Mouse (Mus musculus) testis, adult 2 months (tissue): ENCODE measurements around the gene Ddx58. TPM values are rescaled to one million over a fixed set of nuclear protein-coding genes. Genes with fewer than 3 reads are reported as not detected.

Experiments used
- H3K27ac ChIP-seq: fragments of 200-500 bp; 2 replicates; pipeline ENCODE4 v1.5.1; 2012; ENCODE audit warnings: low read depth, low read length; ENCODE audit not compliant: control insufficient read depth, insufficient read depth
- H3K27me3 ChIP-seq: fragments of 200-500 bp; 2 replicates; pipeline ENCODE4 v1.6.1; 2012; ENCODE audit warnings: mild to moderate bottlenecking, low read length, moderate library complexity; ENCODE audit not compliant: control insufficient read depth, insufficient read depth
- H3K36me3 ChIP-seq: fragments of 200-500 bp; 2 replicates; pipeline ENCODE4 v1.6.1; 2012; ENCODE audit warnings: mild to moderate bottlenecking, low read length; ENCODE audit not compliant: control insufficient read depth, insufficient read depth
- H3K4me1 ChIP-seq: fragments of 200-500 bp; 2 replicates; pipeline ENCODE4 v1.6.1; 2012; ENCODE audit warnings: low read length; ENCODE audit not compliant: control insufficient read depth, insufficient read depth
- H3K4me3 ChIP-seq: fragments of 200-500 bp; 2 replicates; pipeline ENCODE4 v1.5.1; 2012; ENCODE audit warnings: low read depth, mild to moderate bottlenecking, low read length, moderate library complexity, mixed read lengths; ENCODE audit not compliant: control insufficient read depth
- CTCF ChIP-seq: fragments of 200-500 bp; IDR thresholded peaks from 2 replicates; pipeline ENCODE4 v1.5.1; 2012; ENCODE audit warnings: low read depth, mild to moderate bottlenecking, inconsistent platforms, low read length, moderate library complexity; ENCODE audit not compliant: control insufficient read depth, insufficient read depth, insufficient replicate concordance
- POLR2A ChIP-seq: fragments of 200-500 bp; IDR thresholded peaks from 2 replicates; pipeline ENCODE4 v1.6.1; 2012; ENCODE audit warnings: low read depth, mild to moderate bottlenecking, inconsistent platforms, low read length, moderate library complexity; ENCODE audit not compliant: control insufficient read depth
- polyA plus RNA-seq: library from polyadenylated mRNA; depleted of rRNA; stranded (reverse); fragments of >200 nt; gene quantifications from 2 replicates; pipeline ENCODE4 v1.2.3, GENCODE M21; 2012

Ddx58 gene
- polyA plus RNA-seq, 1 experiment, result 2.3 TPM

GRCm38 (mm10) chr4:40195336-40195735 lies 44.3 kb downstream of the Ddx58 start:
- no peak for TF ChIP-seq POLR2A

GRCm38 (mm10) chr4:40193461-40193860 lies 46.2 kb downstream of the Ddx58 start:
- no peaks in the 10 kb centered on the region for H3K27me3 ChIP-seq
- no peaks in the 10 kb centered on the region for H3K4me1 ChIP-seq
- no peak overlapping the region for H3K27ac ChIP-seq
- no peak overlapping the region for H3K4me3 ChIP-seq
- TF ChIP-seq POLR2A (no peak), CTCF (no peak)
- no peaks in the 10 kb centered on the region for H3K36me3 ChIP-seq

More at GRCm38 (mm10) chr4:40195336-40195735, 44.3 kb downstream of the Ddx58 start:
- Histone ChIP-seq H3K4me1 (no peaks in the 10 kb centered on the region), H3K27me3 (no peaks in the 10 kb centered on the region), H3K36me3 (no peaks in the 10 kb centered on the region), H3K4me3 (no peak overlapping the region), H3K27ac (no peak overlapping the region)

DNA sequence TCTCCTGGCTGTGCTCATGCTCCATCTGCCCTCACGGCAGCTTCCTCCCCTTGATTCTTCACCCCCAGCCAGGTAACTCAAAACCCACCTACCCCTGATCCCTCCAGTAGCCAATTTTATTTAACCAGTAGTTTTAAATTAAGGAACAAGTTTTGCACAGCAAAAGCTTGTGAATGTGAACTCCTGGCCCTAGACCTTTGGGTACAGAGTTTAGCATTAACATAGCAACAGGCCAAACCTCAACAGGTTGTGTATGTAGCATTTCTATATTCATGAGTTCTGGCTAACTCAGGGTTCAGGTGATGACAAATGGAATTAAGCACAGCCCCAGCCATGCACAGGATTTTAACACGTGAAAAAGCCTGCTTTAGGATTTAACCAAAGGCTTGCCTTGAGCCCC lies 47.4 kb downstream of the Ddx58 start:
- Histone ChIP-seq H3K27me3 (no peaks in the 10 kb centered on the region), H3K27ac (no peak overlapping the region), H3K4me3 (no peak overlapping the region), H3K36me3 (no peaks in the 10 kb centered on the region), H3K4me1 (no peaks in the 10 kb centered on the region)
- no peak for TF ChIP-seq POLR2A
- TF ChIP-seq CTCF, result no peak

DNA sequence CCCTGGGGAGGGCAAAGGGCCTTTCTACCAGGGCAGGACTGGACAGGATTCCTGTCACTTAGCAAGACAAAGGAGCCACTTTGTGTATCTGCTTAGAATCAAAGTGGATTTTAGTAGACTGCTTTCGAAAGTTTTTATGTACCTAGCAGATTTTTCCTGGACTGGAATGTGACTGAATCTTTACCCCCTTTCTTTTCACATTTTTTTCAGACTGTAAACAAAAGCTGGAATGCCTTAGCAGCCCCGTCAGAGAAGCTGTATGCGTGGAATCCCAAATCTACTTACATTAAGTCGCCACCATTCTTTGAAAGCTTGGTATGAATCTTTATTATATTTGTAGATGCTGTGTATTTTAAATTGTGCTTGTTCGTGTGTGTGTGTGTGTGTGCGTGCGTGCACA lies 51.7 kb downstream of the Ddx58 start:
- Histone ChIP-seq H3K4me1 (no peaks in the 10 kb centered on the region), H3K27me3 (no peaks in the 10 kb centered on the region), H3K27ac (no peak overlapping the region), H3K36me3 (no peaks in the 10 kb centered on the region), H3K4me3 (no peak overlapping the region)
- TF ChIP-seq POLR2A, result no peak

DNA sequence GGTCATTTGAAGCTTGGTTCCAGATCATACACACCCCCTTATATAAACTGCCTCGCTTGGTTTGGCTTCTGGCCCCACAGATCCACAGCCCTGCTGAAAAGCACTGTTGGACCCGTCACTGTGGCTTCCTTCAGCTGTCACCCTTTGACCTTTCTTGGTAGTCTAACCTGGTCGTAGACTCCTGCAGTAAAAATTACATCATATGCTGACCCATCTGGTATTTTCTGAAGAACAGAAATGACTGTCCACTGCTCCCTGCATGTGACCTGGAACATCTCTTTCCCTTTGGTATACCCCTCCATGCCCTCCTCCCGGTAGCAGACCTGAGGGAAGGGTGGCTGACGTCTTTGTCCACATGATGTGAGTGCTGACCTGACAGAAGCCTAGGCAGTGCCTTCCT lies 55.2 kb downstream of the Ddx58 start:
- no peak overlapping the region for H3K27ac ChIP-seq
- no peaks in the 10 kb centered on the region for H3K27me3 ChIP-seq
- H3K4me1 ChIP-seq, result no peaks in the 10 kb centered on the region
- no peak overlapping the region for H3K4me3 ChIP-seq
- no peaks in the 10 kb centered on the region for H3K36me3 ChIP-seq
- no peak for TF ChIP-seq CTCF
- TF ChIP-seq POLR2A, result no peak

- Histone ChIP-seq H3K36me3 (no peaks in the 10 kb centered on the region), H3K4me3 (no peak overlapping the region), H3K4me1 (no peaks in the 10 kb centered on the region), H3K27me3 (no peaks in the 10 kb centered on the region), H3K27ac (no peak overlapping the region)
- TF ChIP-seq CTCF (no peak), POLR2A (no peak)
These were observed 55.8 kb downstream of the Ddx58 start for GRCm38 (mm10) chr4:40183781-40184180.

DNA sequence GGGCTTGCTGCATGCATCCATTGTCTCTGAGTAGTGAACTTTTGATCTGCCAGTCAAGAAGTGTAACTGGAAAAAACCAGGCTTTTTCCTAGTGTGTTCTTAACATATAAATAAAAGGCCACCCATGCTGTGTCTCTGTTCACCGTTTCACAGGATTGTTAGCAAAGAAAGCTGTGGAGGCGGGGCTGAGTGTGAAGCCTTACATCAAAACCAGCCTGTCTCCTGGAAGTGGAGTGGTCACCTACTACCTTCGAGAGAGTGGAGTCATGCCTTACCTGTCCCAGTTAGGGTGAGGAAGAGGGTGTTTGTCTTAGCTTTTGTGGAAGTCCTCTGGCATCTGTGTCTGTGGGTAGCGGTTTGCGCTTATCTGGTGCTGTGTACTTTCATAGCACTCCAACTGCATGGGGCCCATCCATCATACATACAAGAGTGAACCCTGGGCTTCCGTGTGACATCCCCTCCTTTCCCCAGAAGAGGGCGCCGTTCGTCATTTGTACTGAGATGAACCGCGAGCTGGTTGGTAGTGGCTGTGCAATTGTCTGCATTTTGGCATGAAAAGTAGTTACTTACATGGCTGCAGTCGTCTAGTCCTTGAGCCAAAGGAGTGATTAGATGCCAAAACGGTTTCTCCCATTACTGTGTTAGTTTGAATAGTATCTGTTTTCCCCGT lies 56.8 kb downstream of the Ddx58 start:
- Histone ChIP-seq H3K4me3 (no peak overlapping the region), H3K27ac (no peak overlapping the region), H3K27me3 (no peaks in the 10 kb centered on the region), H3K4me1 (no peaks in the 10 kb centered on the region), H3K36me3 (no peaks in the 10 kb centered on the region)
- TF ChIP-seq CTCF, result peak; percentile 77
- no peak for TF ChIP-seq POLR2A

GRCm38 (mm10) chr4:40181681-40182080 lies 57.9 kb downstream of the Ddx58 start:
- H3K4me1 ChIP-seq, result no peaks in the 10 kb centered on the region
- H3K36me3 ChIP-seq, result no peaks in the 10 kb centered on the region
- H3K4me3 ChIP-seq, result no peak overlapping the region

More at GRCm38 (mm10) chr4:40181681-40182080, 57.9 kb downstream of the Ddx58 start:
- Histone ChIP-seq H3K27ac (no peak overlapping the region), H3K27me3 (no peaks in the 10 kb centered on the region)
- TF ChIP-seq CTCF (no peak), POLR2A (no peak)
